Mouse (Mus musculus): ENCODE results near the gene Cbarp. TPM values are rescaled to one million over a fixed set of nuclear protein-coding genes. Genes with fewer than 3 reads are reported as not detected.
A peak's percentile ranks its signal among the peaks of the same experiment; 100 is the strongest.

Gene Cbarp
- total RNA-seq, 2 experiments from 2014 or later = 1.2 to 1.6 TPM

- DNase-seq = no peak
Measured at GRCm38 (mm10) chr10:80123932-80124562, 16.6 kb downstream of the Cbarp start.

- no peak for DNase-seq
Measured at GRCm38 (mm10) chr10:80121639-80122038, 19.0 kb downstream of the Cbarp start.

- peak; percentile 64 for DNase-seq
Measured at GRCm38 (mm10) chr10:80120146-80120545, 20.5 kb downstream of the Cbarp start.

- DNase-seq = no peak
Measured at GRCm38 (mm10) chr10:80118552-80118951, 22.1 kb downstream of the Cbarp start.

- DNase-seq = no peak
Measured at GRCm38 (mm10) chr10:80117736-80118135, 22.9 kb downstream of the Cbarp start.

GRCm38 (mm10) chr10:80116927-80117691 lies 23.5 kb downstream of the Cbarp start:
- peak; percentile 82 for DNase-seq

- no peak for DNase-seq
Measured at GRCm38 (mm10) chr10:80116563-80116926, 24.1 kb downstream of the Cbarp start.

GRCm38 (mm10) chr10:80115944-80116335 lies 24.7 kb downstream of the Cbarp start:
- DNase-seq = no peak

GRCm38 (mm10) chr10:80115290-80115943 lies 25.2 kb downstream of the Cbarp start, which contains the start of gene Stk11:
Gene Stk11 (plus strand): TSS chr10:80115803.
- DNase-seq = peak; percentile 100

GRCm38 (mm10) chr10:80114341-80115284 lies 26.0 kb downstream of the Cbarp start:
- peak; percentile 84 for DNase-seq

GRCm38 (mm10) chr10:80107678-80108077 lies 33.0 kb downstream of the Cbarp start:
- no peak for DNase-seq

- no peak for DNase-seq
Measured at GRCm38 (mm10) chr10:80105926-80106325, 34.7 kb downstream of the Cbarp start.

GRCm38 (mm10) chr10:80105460-80105859 lies 35.2 kb downstream of the Cbarp start, which contains the start of gene Sbno2:
Gene Sbno2 (minus strand): TSS chr10:80105571.
- DNase-seq = no peak

- DNase-seq = no peak
Measured at GRCm38 (mm10) chr10:80104181-80104580, 36.5 kb downstream of the Cbarp start.

GRCm38 (mm10) chr10:80103032-80103431 lies 37.6 kb downstream of the Cbarp start:
- no peak for DNase-seq

- peak; percentile 84 for DNase-seq
Measured at GRCm38 (mm10) chr10:80102216-80102915, 38.3 kb downstream of the Cbarp start.

GRCm38 (mm10) chr10:80100982-80101381 lies 39.7 kb downstream of the Cbarp start:
- DNase-seq = peak; percentile 33

GRCm38 (mm10) chr10:80098630-80099029 lies 42.0 kb downstream of the Cbarp start:
- DNase-seq = no peak

GRCm38 (mm10) chr10:80097275-80097674 lies 43.4 kb downstream of the Cbarp start:
- no peak for DNase-seq

- no peak for DNase-seq
Measured at GRCm38 (mm10) chr10:80095547-80095946, 45.1 kb downstream of the Cbarp start.

- no peak for DNase-seq
Measured at GRCm38 (mm10) chr10:80094684-80095083, 46.0 kb downstream of the Cbarp start.

Measured in gastrocnemius, postnatal 25 days (tissue).